Mouse (Mus musculus): ENCODE measurements around the gene Orai3.

- TF ChIP-seq POLR2A (IDR thresholded peaks at IDR 0.05; ENCODE audit: low read depth, low read length) (no peak), POLR2AphosphoS2 (IDR thresholded peaks at IDR 0.05; ENCODE audit: low read depth, low read length) (no peak), ZNF384 (IDR thresholded peaks at IDR 0.05; ENCODE audit: low read depth, low read length) (no peak), ETS1 (conservative IDR thresholded peaks at IDR 0.05; ENCODE audit: low read depth, low read length) (no peak), EP300 (IDR thresholded peaks at IDR 0.05; ENCODE audit: low read length) (no peak), CTCF (conservative IDR thresholded peaks at IDR 0.05 in 1 of 2, IDR thresholded peaks at IDR 0.05 in 1 of 2; ENCODE audit: low read depth in 2 of 2, low read length in 2 of 2) (no peak), TCF12 (IDR thresholded peaks at IDR 0.05; ENCODE audit: low read depth, low read length) (no peak), USF1 (IDR thresholded peaks at IDR 0.05; ENCODE audit: low read depth, low read length) (no peak), GABPA (IDR thresholded peaks at IDR 0.05; ENCODE audit: insufficient replicate concordance, low read depth, low read length) (no peak), NRF1 (IDR thresholded peaks at IDR 0.05; ENCODE audit: low read depth, low read length) (no peak), JUND (conservative IDR thresholded peaks at IDR 0.05; ENCODE audit: low read depth, low read length) (no peak), TBP (conservative IDR thresholded peaks at IDR 0.05; ENCODE audit: low read depth, low read length) (no peak), JUN (IDR thresholded peaks at IDR 0.05; ENCODE audit: insufficient read depth, low read depth, low read length) (no peak), HCFC1 (IDR thresholded peaks at IDR 0.05; ENCODE audit: low read depth, low read length) (no peak)
Measured at GRCm38 (mm10) chr7:127752069-127752468, 17.5 kb upstream of the Orai3 start.

All from CH12.LX (cell line).